Mouse (Mus musculus) 416B (cell line): ENCODE measurements at regions not wholly inside any gene's neighbourhood (a gene's known extent, or its start where the extent isn't known, plus 50 kb on each side); places are given as distances from the start of the nearest gene placed in this dataset.

ENCODE experiments used
- DNase-seq: peaks from one replicate; pipeline ENCODE4 v3.0.0; 2011; ENCODE audit warnings: low read depth

- DNase-seq, result no peak
These were observed 429.4 kb downstream of the Fut8 start for GRCm38 (mm10) chr12:77667151-77667874.

- DNase-seq, result peak; percentile 69
These were observed 429.9 kb downstream of the Fut8 start for GRCm38 (mm10) chr12:77667875-77668204.

- DNase-seq, result no peak
These were observed 432.6 kb downstream of the Fut8 start for GRCm38 (mm10) chr12:77670531-77670930.

- peak; percentile 9 for DNase-seq
These were observed 436.4 kb downstream of the Fut8 start for GRCm38 (mm10) chr12:77674352-77674751.

- peak; percentile 61 for DNase-seq
These were observed 436.8 kb downstream of the Fut8 start for GRCm38 (mm10) chr12:77674755-77675154.

- no peak for DNase-seq
These were observed 440.1 kb downstream of the Fut8 start for GRCm38 (mm10) chr12:77678040-77678439.

GRCm38 (mm10) chr12:77694101-77694500, 456.2 kb downstream of the Fut8 start:
- DNase-seq, result no peak

GRCm38 (mm10) chr12:77696039-77696631, 458.2 kb downstream of the Fut8 start:
- DNase-seq, result peak; percentile 49

- DNase-seq, result no peak
These were observed 458.7 kb downstream of the Fut8 start for GRCm38 (mm10) chr12:77696662-77697061.

GRCm38 (mm10) chr12:77698088-77698487, 460.2 kb downstream of the Fut8 start:
- DNase-seq, result no peak

- DNase-seq, result no peak
These were observed 462.1 kb downstream of the Fut8 start for GRCm38 (mm10) chr12:77699896-77700605.

GRCm38 (mm10) chr12:77715506-77715905, 477.6 kb downstream of the Fut8 start:
- DNase-seq, result no peak

- DNase-seq, result no peak
These were observed 478.1 kb downstream of the Fut8 start for GRCm38 (mm10) chr12:77715979-77716378.

GRCm38 (mm10) chr12:77727766-77728165, 466.3 kb upstream of the Gm6657 start:
- no peak for DNase-seq

GRCm38 (mm10) chr12:77739047-77739760, 454.8 kb upstream of the Gm6657 start:
- no peak for DNase-seq

- no peak for DNase-seq
These were observed 451.3 kb upstream of the Gm6657 start for GRCm38 (mm10) chr12:77742716-77743115.

GRCm38 (mm10) chr12:77749438-77750007, 444.5 kb upstream of the Gm6657 start:
- DNase-seq, result no peak

GRCm38 (mm10) chr12:77752181-77752580, 441.9 kb upstream of the Gm6657 start:
- DNase-seq, result no peak

- DNase-seq, result no peak
These were observed 438.0 kb upstream of the Gm6657 start for GRCm38 (mm10) chr12:77756021-77756420.

- DNase-seq, result no peak
These were observed 433.1 kb upstream of the Gm6657 start for GRCm38 (mm10) chr12:77760976-77761375.

- DNase-seq, result no peak
These were observed 418.0 kb upstream of the Gm6657 start for GRCm38 (mm10) chr12:77776011-77776546.

- no peak for DNase-seq
These were observed 417.3 kb upstream of the Gm6657 start for GRCm38 (mm10) chr12:77776755-77777154.
